Mouse (Mus musculus): ENCODE measurements around the gene Far1.

Gene Far1

DNA sequence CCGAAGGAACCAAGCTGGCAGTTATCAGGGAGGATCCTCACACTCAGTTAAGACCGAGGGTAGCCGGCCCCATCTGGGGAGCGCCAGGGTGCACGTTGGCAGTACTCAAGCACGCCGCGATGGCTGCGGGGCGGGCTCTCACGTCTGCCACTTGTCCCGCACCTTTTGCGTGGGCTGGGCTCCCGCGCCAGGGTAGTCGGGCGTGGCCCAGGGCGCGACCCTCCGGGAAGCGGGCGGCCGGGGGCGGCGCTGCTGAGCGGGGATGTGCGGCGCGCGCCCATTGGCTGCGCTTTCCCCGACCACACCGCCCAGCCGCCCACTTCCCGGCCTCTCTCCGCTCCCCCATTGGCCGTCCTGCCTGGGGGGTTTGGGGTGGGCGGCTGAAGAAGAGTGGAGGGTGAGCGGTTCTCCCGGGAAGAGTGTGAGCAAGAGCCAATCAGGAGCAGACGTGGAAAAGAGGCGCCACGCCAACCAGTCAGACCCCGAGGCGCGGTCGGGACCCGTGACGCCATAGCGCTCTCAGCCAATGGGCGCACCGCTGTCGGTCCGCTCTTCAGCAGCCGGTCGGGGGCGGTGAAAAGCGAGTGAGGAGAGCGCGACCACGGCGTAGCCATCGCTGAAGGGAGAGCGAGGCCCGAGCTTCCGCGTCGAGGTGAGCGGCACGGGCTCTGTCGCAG, at the start of gene Far1:
Gene Far1, plus strand, starts transcription at position 549 of the 677 bp plus-strand sequence.
- DNase-seq (ENCODE audit: low spot score): peak; percentile 94

GRCm38 (mm10) chr7:113468345-113468744, 45.3 kb upstream of the Far1 start:
- no peak for DNase-seq (ENCODE audit: low spot score)

DNA sequence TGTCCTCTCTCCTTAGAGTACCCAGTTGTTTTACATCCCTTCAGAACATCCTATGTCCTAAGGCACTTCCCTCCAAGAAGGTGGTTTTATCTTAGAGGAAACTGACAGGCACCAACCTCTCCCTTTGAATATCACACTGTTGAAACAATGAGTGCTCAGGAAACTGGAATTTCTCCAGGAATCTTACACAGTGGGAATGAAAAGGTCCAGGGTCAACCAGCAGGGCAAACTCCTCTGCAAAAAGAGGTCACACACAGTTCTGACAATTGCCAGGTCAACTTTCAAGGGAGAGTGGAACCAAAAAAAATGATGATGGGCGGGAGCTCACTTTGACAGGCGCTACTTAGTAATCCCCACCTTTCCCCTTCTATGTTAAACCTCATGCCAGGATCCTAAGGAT, 43.0 kb upstream of the Far1 start:
- DNase-seq (ENCODE audit: low spot score): no peak

- no peak for DNase-seq (ENCODE audit: low spot score)
These were observed 42.0 kb upstream of the Far1 start for GRCm38 (mm10) chr7:113471653-113472052.

DNA sequence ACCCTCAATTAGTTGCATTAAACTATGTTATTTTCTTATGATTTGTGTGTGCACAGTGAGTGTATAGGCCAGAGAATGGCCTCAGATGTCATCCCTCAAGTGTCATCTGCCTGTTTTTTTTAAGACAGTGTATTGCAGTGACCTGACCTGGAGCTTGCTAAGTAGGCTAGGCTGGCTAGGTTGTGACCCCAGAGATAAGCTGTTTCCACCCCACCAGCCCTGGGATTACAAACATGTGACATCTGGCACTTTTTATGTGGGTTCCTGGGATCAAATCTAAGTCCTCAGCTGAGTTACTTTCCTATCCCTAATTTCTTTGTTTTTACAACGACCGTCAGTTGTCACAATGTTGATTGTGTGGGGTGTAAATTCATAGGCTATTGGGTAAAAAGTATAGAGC, 17.8 kb upstream of the Far1 start:
- no peak for DNase-seq (ENCODE audit: low spot score)

DNA sequence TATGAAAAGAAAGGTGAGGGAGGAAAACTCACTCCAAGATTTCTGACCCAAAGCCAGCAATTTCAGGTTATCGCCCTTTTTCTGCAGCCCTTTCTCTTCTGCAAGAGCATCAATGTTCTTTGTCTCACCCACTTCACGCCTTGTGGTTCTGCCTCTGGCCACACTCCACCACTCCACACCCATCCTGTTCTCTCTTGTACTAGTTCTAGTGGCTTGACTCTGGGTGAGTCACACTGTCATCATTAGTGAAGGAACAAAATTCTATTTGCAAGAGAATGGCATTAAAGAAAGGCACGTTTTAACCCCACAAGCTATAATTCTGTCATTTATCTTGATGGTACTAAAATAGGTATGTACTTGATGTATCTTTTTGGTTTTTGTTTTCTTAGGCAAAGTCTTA, 15.2 kb upstream of the Far1 start:
- DNase-seq (ENCODE audit: low spot score): no peak

DNA sequence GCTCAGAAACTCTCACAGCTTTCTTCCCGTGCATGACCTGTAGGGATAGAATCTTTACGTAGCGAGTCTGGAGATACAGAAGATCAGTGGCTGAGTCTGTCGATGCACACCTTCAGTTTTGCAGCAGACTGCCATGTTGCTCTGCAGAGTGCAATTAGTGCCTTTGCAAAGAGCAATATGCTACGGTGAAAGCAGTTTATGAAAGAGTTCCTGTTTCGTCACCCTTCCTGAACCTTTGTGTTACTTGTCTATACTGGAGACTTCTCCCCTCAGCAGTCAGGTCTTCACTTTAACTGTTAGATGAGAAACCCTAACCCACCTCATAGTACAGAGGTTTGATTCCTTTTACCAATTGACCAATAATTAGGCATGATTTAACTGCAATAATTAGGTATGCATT, 13.8 kb upstream of the Far1 start:
- no peak for DNase-seq (ENCODE audit: low spot score)

GRCm38 (mm10) chr7:113502453-113502852, 11.2 kb upstream of the Far1 start:
- no peak for DNase-seq (ENCODE audit: low spot score)

GRCm38 (mm10) chr7:113505047-113505446, 8.6 kb upstream of the Far1 start:
- no peak for DNase-seq (ENCODE audit: low spot score)

DNA sequence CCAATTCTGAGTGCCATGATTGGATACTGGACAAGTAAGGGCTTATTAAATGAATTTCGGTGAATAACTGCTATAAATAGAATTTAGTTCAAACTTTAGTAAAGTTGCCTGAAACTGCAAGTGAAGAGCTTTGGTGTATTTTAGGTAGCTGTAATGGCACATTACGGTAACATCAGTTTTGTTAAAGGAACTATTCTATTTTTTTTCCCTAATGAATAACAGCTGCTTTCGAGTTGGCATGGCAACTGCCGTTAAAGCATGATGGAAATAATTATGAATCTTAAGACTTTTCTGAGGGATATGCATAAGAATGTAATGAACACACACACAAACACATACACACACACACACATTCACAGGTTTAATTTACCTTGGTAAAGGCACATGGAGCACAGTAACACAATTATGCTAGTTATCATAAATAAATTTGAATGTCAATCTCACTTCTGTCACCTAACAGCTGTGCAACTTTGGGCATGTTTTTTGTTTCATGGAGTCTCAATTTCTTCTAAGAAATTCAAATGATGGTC, 8.1 kb upstream of the Far1 start:
- DNase-seq (ENCODE audit: low spot score): no peak

GRCm38 (mm10) chr7:113507846-113508245, 5.8 kb upstream of the Far1 start:
- DNase-seq (ENCODE audit: low spot score): no peak

- peak; percentile 12 for DNase-seq (ENCODE audit: low spot score)
These were observed 2.2 kb upstream of the Far1 start for GRCm38 (mm10) chr7:113511396-113511795.

- peak; percentile 45 for DNase-seq (ENCODE audit: low spot score)
These were observed 928 bp upstream of the Far1 start for GRCm38 (mm10) chr7:113512527-113513285.

DNA sequence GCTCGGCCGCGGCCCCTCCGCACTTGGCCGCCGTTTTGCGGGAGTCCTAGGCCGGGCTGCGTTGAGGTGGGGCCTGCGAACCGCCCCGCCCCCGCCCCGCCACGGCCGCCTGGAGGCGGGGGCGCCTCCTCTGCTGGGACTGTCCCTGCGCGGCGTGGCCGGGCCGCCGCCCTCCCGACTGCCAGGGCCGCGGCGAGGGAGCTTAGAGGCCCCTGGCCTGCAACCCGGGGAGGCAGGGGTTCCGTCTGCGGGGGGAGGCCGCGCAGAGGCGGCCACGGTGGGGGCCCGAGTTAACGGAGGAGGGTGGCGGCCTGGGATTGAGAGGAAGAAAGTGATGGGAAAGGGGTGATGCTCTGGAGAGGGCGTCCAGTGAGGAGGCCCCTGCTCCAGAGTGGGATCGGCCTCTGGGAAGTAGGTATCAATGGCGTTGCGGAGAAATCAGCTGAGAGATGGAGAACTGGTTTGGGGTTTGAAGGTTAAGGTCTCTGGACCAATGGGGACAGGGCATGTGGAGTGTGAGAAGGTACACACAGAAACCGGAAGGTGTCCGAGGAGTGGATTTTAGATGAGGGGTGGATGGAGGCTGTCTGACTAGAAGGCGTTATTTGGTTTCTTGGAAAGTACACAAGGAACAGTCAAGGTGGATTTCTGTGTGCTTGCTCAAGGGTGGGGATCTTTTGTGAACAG, 472 bp downstream of the Far1 start:
- peak; percentile 47 for DNase-seq (ENCODE audit: low spot score)

DNA sequence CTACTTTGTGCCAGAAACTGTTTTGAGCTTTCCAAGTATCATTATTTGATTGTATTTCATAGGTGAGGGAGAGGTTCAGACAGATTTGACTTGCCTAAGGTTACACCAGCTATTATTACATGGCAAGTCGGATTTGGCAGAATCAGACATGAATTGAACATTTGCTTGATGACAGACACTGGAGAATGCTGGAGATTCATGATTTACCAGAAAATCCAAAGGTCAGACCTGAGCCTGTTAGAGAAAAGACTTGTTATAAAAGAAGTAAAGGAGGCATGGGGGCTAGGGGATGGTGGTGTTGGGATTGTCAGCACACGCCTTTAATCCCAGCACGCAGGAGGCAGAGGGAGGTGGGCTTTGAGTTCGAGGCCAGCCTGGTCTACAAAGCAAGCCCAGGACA, 2.2 kb downstream of the Far1 start:
- no peak for DNase-seq (ENCODE audit: low spot score)

- no peak for DNase-seq (ENCODE audit: low spot score)
These were observed 4.8 kb downstream of the Far1 start for GRCm38 (mm10) chr7:113518419-113518818.

DNA sequence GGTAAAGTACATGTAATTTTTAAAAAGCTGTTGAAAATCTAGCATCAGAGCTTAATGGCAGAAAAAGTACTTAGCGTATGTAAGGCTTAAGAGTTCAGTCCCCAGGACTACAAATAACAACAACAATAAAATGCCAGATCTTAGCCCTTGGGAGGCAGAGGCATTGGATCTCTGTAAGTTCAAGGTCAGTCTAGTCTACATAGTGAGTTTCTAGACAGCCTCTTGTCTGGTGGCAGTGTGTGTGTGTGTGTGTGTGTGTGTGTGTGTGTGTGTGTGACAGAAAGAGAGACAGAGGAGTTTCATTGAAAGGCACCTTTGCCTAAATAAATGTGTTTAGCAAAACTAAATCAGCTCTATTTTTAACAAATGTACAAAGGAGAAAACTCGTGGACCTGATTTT, 5.3 kb downstream of the Far1 start:
- no peak for DNase-seq (ENCODE audit: low spot score)

- peak; percentile 50 for DNase-seq (ENCODE audit: low spot score)
These were observed 29.5 kb downstream of the Far1 start for GRCm38 (mm10) chr7:113543158-113543557.

DNA sequence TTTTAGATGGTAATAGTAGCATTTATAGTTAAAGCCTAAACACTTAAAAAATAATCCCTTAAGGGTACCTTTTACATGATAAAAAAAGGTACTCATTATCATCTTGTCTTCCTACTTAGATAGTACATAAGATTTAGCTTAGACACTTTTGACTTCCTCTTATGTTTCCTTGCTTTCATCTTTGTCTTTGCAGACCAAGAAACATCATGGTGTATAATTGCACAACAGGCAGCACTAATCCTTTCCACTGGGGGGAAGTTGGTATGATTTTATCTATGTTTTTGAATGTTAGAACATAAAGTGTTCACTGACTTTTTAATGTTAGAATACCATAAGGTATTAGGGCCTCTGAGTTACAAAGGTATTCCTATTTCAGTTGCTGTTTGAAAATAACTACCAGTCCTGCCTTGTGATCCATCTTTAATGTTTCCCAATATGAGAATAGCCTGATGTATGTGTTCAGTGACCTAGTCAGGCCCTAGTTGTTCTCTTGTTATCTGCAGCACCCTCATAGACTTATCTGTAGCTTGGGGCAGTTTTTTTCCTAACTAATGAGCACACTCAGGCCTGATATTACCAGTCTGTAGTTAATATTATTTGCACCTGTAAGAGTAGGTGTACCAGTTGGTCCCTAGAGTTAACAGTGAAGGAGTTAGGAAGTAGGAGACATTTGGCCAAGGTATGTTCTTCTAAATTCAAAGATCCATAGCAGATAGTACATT, 38.3 kb downstream of the Far1 start:
- DNase-seq (ENCODE audit: low spot score): no peak

GRCm38 (mm10) chr7:113552508-113552907, 38.9 kb downstream of the Far1 start:
- DNase-seq (ENCODE audit: low spot score): no peak

DNA sequence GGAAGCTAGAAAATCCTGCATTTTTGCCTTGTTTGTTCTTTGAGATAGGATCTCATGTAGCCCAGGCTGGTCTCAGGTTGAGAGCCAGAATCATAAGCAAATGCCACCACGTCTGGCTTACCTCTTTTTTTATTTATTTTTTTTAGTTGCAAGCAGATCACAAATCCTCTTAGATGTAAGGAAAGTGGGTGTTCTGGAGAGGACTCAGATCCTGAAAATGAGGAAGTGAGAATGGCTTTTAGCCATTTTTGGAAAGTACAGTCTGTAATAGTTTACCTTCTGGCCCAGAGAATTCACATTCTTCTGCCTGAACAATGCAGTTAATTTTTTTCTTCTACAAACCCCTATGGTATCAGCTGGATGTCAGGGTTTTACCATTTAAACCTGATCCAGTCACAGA, 42.5 kb downstream of the Far1 start:
- no peak for DNase-seq (ENCODE audit: low spot score)

GRCm38 (mm10) chr7:113566892-113567291, 53.3 kb downstream of the Far1 start:
- DNase-seq (ENCODE audit: low spot score): no peak
